Mouse (Mus musculus): Measurements from ENCODE around the gene Plg.

Gene Plg

DNA sequence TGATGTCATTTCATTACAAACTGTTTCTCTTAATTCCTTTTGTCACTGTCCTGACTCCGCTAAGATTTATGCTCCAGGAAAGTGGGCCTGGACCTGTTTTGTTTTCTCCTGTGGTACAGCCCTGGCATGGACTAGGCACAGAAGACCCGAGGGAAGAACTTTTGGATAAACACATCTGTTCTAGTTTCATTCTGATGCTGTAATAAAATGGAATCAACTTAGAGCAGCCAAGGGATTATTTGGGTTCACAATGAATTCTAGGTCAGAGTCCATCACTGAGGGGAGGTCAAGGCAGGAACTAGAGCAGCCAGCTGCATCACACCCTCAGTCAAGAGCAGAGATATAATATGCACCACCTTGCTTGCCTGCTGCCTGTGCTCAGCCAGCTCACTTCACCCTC is 9.4 kb downstream of the Plg start:
- DNase-seq: no peak

GRCm38 (mm10) chr17:12388239-12388638 is 9.8 kb downstream of the Plg start:
- no peak for DNase-seq

GRCm38 (mm10) chr17:12396163-12396677 is 17.8 kb downstream of the Plg start:
- no peak for DNase-seq

DNA sequence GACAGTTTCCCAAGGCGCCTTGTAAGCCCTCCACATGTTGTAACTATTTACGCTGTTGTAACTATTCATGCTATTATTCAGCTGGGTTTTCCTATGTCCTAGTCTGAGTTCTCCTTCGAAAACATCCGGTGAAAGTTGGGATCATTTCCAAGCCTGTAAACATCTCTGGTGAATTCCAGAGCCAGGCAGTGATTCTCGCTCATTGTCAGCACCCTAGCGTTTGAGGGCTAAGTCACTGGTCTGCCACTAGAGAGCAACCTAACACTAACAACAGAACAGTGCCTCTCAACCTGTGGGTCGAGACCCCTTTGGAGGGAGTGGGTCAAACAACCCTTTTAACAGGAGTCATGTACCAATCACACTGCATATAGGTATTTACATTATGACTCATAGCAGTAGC is 25.0 kb downstream of the Plg start:
- peak; percentile 49 for DNase-seq

- DNase-seq: peak; percentile 23
These were observed 31.0 kb downstream of the Plg start for GRCm38 (mm10) chr17:12409346-12409944.

DNA sequence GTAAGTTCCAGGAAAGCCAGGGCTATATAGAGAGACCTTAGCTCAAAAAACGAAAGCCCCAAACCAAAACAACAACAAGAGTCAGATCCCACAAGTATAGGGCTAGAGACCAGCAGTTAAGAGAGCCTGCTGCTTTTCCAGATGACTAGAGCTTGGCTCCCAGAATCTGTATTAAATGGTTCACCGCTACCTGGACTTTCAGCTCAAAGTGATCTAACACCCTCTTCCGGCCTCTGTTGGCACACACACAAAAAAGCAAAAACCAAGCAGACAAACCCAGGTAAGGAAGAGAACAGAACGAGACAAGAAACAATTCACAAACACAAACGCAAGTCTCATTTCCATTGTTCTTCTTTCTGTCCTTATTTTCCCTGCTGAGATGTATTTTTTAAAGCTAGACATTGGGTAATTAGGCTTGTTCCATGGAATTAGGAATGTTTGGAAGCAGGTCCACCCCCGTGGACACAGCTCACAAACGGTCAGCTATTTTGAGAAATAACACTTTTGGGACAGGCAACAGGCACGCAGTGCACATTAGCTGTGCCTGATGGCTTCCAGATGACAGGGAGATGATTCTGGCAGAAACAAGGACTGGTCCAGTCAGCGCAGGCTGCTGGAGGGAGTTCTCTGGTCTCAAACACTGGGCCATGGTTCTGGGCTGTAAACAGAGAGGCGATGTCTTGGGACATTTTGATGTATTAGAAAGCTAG is 33.9 kb downstream of the Plg start:
- peak; percentile 63 for DNase-seq

- no peak for DNase-seq
These were observed 34.5 kb downstream of the Plg start for GRCm38 (mm10) chr17:12412891-12413237.

DNA sequence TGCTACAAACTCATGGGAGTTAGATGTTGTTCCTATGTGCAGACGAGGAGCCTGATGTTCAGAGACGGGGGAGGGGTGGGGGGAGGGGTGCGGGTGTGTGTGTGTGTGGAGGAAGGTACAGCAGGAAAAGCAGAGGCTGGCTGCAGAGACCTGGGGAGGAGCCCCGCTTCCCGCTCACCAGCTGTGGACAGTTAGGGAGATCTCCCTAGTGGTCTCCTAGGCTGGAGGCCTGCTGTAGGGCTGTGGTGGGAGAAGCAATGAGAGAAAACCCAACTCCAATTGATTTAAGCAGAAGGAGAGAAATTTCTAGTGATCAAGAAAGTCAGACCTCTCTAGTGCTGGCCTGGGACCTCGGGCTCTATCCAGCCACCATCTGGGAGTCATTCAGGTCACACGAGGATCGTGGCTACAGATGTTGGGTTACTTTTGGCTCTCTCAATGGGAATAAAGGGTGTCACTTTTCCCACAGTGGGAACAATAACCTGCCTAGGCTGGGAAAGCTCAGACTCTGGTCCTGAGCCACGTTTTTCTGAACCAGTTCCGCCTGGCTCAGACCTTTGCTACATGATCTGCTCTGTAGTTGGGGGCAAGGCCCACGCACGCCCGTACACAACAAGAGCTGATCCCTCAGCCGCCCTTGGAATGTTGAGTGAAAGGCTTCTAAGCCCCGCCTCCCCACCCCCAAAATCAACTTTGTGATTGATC is 36.8 kb downstream of the Plg start:
- peak; percentile 40 for DNase-seq

- DNase-seq: no peak
These were observed 37.3 kb downstream of the Plg start for GRCm38 (mm10) chr17:12415741-12416140.

DNA sequence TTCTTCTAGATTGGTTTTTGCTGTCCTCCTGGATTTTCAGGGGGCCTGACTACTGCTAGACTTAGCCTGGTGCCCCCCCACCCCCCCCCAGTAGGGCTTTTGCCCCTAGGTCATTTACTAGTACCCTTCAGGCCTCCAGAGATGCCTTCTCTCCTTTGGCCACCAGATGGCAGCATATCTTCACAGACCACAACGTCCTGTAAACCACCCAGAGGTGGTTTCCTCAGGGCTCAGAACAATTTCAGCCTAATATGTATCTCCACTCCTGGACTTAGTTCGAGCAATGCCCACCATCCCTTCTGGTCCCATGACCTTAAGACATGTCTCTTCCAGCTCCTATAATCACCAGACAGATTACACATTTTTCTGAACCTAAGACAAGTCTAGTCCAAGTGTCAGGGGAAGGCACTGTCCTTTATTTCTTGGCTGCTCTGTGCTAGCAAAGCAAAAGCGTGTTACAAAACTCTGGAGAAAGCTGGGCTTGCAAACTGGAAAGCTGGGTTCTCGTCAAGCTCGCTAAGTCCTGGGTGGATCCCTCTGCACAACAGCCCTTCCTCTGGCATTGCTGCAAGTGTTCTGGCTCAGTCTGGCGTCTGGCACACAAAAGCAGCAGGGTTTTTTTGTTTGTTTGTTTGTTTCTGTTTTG is 38.0 kb downstream of the Plg start:
- DNase-seq: peak; percentile 90

DNA sequence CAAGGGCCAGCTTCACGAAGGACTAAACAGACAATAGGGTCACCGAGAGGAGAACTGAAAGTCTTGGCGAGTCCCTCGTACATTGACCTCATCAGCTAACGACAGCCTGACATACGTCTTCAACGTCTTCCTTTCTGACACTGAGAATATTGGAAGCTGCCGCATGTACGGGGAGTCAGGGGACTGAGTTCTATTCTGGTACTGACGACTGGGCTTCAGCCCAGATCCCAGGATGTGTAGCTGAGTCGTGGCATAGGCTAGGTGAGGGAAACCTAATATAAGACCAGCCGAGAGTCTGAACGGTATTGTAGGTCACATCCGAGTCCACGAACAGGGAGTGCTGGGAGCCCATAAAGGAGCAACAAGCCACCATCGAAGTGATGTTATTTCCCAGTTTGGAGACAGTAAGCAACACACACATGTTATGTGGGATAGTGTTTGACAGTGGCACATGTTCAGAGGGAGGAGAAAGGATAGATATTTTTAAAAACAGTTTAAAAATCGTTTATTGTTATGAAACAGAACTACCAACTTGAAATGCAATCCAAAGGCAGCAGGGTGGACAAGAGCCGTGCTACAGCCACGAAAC is 41.2 kb downstream of the Plg start:
- no peak for DNase-seq

- DNase-seq: peak; percentile 32
These were observed 42.6 kb downstream of the Plg start for GRCm38 (mm10) chr17:12420886-12421574.

DNA sequence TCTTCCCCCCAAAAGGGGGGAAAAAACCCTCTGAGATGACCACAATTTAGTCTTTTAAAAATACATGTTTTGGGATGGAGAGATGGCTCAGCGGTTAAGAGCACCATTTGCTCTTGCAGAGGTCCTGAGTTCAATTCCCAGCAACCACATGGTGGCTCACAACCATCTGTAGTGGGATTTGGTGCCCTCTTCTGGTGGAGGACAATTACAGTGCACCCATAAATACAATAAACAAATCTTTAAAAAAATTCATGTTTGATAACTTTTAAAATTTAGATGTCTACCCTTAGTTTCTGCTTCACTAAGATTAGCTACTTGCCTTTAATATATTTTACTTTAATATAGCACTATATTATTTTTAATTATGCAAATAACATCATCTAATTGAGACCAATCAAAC is 43.7 kb downstream of the Plg start:
- DNase-seq: no peak

DNA sequence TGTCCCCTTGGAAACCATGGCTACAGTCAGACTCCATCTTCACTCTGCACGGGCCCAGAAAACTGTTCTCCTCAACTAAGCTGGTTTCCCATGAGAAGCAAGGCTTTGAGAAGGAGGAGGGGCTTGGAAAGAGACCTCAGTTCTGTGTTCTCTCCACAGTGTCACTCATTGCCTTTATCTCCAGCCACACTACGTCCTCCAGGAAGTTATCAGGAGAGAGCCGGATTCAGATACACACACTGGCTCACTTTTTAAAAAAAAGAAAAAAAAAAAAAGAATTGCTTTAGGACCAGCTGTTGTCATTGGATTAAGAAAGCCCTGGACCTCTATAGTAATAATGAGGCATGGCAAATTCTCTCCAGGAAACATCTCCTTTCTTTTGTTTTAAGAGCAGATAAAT is 48.7 kb downstream of the Plg start:
- DNase-seq: no peak

DNA sequence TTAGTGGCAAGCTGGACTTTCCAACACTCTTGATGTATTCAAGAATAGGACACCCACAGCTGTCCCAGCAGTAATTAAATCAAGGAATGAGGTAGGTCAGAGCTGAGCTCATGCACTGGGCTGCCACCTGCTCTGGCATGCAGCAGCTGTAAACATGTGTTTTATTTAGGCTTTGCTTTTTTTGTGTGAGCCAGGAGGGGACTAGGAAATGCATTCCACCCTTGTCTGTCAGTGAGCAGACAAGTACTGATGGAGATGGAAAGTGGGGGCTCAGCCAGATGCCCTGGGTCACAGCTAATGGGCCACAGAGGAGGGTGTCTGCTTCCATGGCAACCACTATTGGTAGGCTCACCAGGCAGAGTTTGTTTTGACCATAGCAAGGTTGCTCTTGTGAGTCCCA is 50.0 kb downstream of the Plg start:
- DNase-seq: peak; percentile 24

DNA sequence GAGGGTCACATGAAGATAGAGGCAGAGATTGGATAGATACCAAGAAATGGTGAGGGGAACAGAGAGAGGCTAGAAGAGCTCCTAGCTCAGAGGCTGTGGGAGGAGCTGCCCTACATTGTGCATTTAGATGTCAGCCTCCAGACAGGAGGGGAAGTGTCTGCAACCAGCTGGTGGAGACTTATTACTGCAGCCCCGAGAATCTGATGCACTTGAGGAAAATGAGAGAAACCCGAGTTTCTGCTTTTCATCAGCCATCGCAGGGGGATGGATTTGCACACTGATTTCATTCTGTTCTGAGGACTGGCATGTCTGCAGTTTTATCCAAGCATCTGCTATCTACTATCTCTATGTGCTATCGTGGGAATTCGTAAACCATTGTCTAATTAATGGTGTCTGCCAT is 53.3 kb downstream of the Plg start:
- peak; percentile 18 for DNase-seq

DNA sequence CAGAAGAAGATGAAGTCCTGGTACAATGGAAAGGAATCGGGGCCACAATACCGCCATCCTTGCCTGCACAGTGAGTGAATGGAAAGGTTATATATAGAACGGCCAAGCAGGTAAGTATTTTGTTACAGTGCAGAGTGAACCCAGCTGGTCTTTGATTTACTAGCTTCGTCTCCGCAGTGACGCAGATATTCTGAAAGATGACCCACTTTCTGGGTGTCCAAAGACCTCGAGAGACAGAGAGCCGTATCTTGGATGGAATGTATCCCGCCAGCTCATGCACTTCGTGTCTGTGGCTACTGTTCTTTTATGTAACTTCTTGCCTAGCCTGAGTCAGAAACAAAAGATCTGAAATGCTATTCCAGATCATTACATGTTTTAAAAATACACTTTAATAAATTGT is 59.4 kb downstream of the Plg start:
- DNase-seq: no peak

GRCm38 (mm10) chr17:12444561-12444960 is 66.2 kb downstream of the Plg start:
- peak; percentile 43 for DNase-seq

DNA sequence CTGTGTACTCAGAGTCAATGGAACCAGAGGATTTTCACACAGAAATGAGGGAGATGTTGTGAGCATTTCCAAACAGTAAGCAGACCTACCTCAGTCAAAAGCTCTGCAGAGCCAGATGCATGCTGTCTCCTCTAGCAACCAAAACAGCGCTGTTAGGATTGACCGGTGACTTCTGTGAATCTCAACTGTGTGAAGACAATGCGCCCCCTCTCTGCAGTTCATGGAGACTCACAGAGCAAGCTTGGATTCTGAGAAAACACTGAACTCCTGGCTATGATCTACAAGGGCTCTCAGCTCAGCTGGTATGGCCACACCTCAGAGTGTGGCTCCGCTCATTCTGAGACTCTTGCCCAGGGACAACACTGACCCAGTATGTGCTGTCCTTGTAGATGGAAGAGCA is 72.8 kb downstream of the Plg start:
- peak; percentile 36 for DNase-seq

DNA sequence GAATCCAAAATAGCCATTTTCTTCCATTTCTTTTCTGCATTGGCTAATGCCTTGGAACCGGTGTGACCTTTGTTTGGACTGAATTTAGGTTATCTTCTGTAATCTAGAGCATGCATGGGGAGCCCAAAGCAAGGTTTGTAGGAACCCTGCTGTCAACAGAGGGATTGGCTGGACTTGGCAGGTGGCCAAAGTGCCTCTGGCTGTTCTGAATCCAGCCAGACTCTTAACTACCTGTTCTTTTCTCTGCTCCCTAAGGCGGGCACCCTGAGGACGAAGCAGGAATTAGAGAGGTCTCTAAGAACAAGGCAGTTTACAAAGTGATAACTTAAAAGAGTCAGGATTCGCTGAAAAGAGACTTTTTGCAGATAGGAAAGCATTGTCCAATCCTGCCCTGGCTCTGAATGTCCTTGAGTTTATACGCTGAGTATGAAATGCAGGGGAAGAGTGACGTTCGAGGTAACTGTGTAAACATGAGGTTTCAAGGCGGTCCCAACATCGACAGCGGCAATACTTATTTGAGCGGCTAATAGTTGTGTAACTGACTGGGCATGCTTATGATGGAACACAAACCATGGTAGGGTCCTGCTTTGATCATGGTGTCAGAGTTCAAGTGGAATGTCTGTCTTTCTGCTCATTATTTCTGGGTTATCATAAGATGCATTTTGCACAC is 74.6 kb downstream of the Plg start:
- DNase-seq: peak; percentile 39

GRCm38 (mm10) chr17:12453691-12454090 is 75.3 kb downstream of the Plg start:
- no peak for DNase-seq
